ENCODE assay signal across 8 mouse cellular contexts in genomic region chr14:56887514-56887880, GRCm38 (mm10). TPM values are rescaled to one million over a fixed set of nuclear protein-coding genes. Genes with fewer than 3 reads are reported as not detected.
DNase-seq lines count a peak whose midpoint lies in the region; ATAC-seq and TF ChIP-seq lines count a peak whose summit lies in the region.

No protein-coding gene starts in this region.

- H3K4me1 ChIP-seq in heart, embryonic 13.5 days = peaks cover 25% of the 10 kb centered on the region
- peaks cover 1% of the 10 kb centered on the region for H3K4me1 ChIP-seq in ES-Bruce4 (ENCODE audit: control insufficient read depth, insufficient read depth, low read length)
- no peaks in the 10 kb centered on the region for H3K4me1 ChIP-seq in forebrain, embryonic 11.5 days (replicated peaks; ENCODE audit: control insufficient read depth, insufficient read depth, low read length)
- H3K4me1 ChIP-seq in liver, postnatal 0 days (ENCODE audit: insufficient read depth) = peaks cover 4% of the 10 kb centered on the region; the same call in 1 of the 2 replicates

- H3K9me3 ChIP-seq in heart, embryonic 13.5 days = 0 out of 2 replicates have a peak, but pooled peaks cover 2% of the 10 kb centered on the region
- H3K9me3 ChIP-seq in ES-Bruce4 (replicated peaks; ENCODE audit: control insufficient read depth, insufficient read depth, low read length, poor library complexity, severe bottlenecking) = no peaks in the 10 kb centered on the region
- no peaks in the 10 kb centered on the region for H3K9me3 ChIP-seq in forebrain, embryonic 11.5 days (ENCODE audit: control insufficient read depth, low read length)
- no peaks in the 10 kb centered on the region for H3K9me3 ChIP-seq in liver, postnatal 0 days (ENCODE audit: low read length)

- WGBS in heart, embryonic 13.5 days = 0% methylated on average over 3 of the region's 3 CpGs
- WGBS in forebrain, embryonic 11.5 days = 0% methylated on average over 3 of the region's 3 CpGs
- WGBS in liver, postnatal 0 days (ENCODE audit: insufficient replicate concordance) = 0% methylated on average over 3 of the region's 3 CpGs

- intact Hi-C loops in heart, postnatal 14 days (cut with DNase I) = loop anchor here (5.0 to 10.0 kb wide), 2 partner anchors 75 to 223 kb away; partner anchors contain the start of genes Mphosph8 and Zmym5
- intact Hi-C loops in left cerebral cortex, postnatal 36 days (cut with DNase I) = loop anchor here (5.0 kb wide), 1 partner anchor 220 kb away; the partner anchor contains the start of gene Mphosph8

- no peak for TF ChIP-seq EP300 in ES-Bruce4 (IDR thresholded peaks at IDR 0.05; ENCODE audit: insufficient read depth, low read depth, low read length)
- no peak for TF ChIP-seq EP300 in liver, postnatal 0 days (IDR thresholded peaks at IDR 0.05; ENCODE audit: low read depth)

- H3K27ac ChIP-seq in heart, embryonic 13.5 days (replicated peaks) = peak overlapping the region; percentile 99
- peak overlapping the region; percentile 71 for H3K27ac ChIP-seq in ES-Bruce4 (ENCODE audit: insufficient read depth, low read length)
- peak overlapping the region; percentile 95 for H3K27ac ChIP-seq in forebrain, embryonic 11.5 days (ENCODE audit: low read depth, low read length)
- H3K27ac ChIP-seq in liver, postnatal 0 days (ENCODE audit: low read depth) = peak overlapping the region; percentile 99

- peak overlapping the region; percentile 95 for H3K9ac ChIP-seq in heart, embryonic 13.5 days
- H3K9ac ChIP-seq in ES-Bruce4 (ENCODE audit: low read depth, poor library complexity, severe bottlenecking) = peak overlapping the region; percentile 88
- peak overlapping the region; percentile 92 for H3K9ac ChIP-seq in forebrain, embryonic 11.5 days (ENCODE audit: low read length)
- peak overlapping the region; percentile 97 for H3K9ac ChIP-seq in liver, postnatal 0 days (replicated peaks)

- no peak for TF ChIP-seq POLR2A in ES-Bruce4 (IDR thresholded peaks at IDR 0.05; ENCODE audit: insufficient read depth, low read length)

- ATAC-seq in heart, embryonic 13.5 days (ENCODE audit: extremely low read depth, insufficient number of reproducible peaks, low FRiP score, low TSS enrichment) = no peak
- ATAC-seq in forebrain, embryonic 11.5 days (replicated peaks; ENCODE audit: low FRiP score) = no peak
- ATAC-seq in liver, postnatal 0 days = no peak

- peaks cover 35% of the 10 kb centered on the region for H3K36me3 ChIP-seq in heart, embryonic 13.5 days
- H3K36me3 ChIP-seq in ES-Bruce4 (ENCODE audit: control insufficient read depth, insufficient read depth, low read length, poor library complexity, severe bottlenecking) = peaks cover 14% of the 10 kb centered on the region
- peaks cover 2% of the 10 kb centered on the region for H3K36me3 ChIP-seq in forebrain, embryonic 11.5 days (ENCODE audit: control insufficient read depth, insufficient read depth, low read length)
- H3K36me3 ChIP-seq in liver, postnatal 0 days (replicated peaks; ENCODE audit: insufficient read depth, low read length) = peaks cover 7% of the 10 kb centered on the region

- DNase-seq in heart, postnatal 14 days = no peak
- no peak for DNase-seq in forebrain, embryonic 11.5 days (ENCODE audit: low spot score)
- DNase-seq in liver, postnatal 0 days = no peak
- DNase-seq in adrenal gland, postnatal 4 days (ENCODE audit: low spot score in 2 of 2) = no peak
- DNase-seq in adrenal gland, postnatal 36 days = no peak
- no peak for DNase-seq in left cerebral cortex, postnatal 36 days (ENCODE audit: low spot score in 2 of 2)

- no peak for TF ChIP-seq CTCF in ES-Bruce4 (IDR thresholded peaks at IDR 0.05; ENCODE audit: low read depth, low read length)
- no peak for TF ChIP-seq CTCF in liver, postnatal 0 days (IDR thresholded peaks at IDR 0.05; ENCODE audit: low read depth)

- H3K4me2 ChIP-seq in heart, embryonic 13.5 days = peak overlapping the region; percentile 89
- H3K4me2 ChIP-seq in forebrain, embryonic 11.5 days (ENCODE audit: low read depth, low read length, severe bottlenecking) = peak overlapping the region; percentile 66
- H3K4me2 ChIP-seq in liver, postnatal 0 days (ENCODE audit: low read depth, low read length) = peak overlapping the region; percentile 89

- H3K4me3 ChIP-seq in heart, embryonic 13.5 days = peak overlapping the region; percentile 86
- peak overlapping the region; percentile 99 for H3K4me3 ChIP-seq in ES-Bruce4 (ENCODE audit: low read depth, low read length)
- peak overlapping the region; percentile 83 for H3K4me3 ChIP-seq in forebrain, embryonic 11.5 days (ENCODE audit: low read depth, low read length)
- peak overlapping the region; percentile 88 for H3K4me3 ChIP-seq in liver, postnatal 0 days (ENCODE audit: low read depth, low read length)

- no peaks in the 10 kb centered on the region for H3K27me3 ChIP-seq in heart, embryonic 13.5 days (replicated peaks)
- no peaks in the 10 kb centered on the region for H3K27me3 ChIP-seq in ES-Bruce4 (ENCODE audit: control insufficient read depth, insufficient read depth, low read length, poor library complexity, severe bottlenecking)
- H3K27me3 ChIP-seq in forebrain, embryonic 11.5 days (ENCODE audit: control insufficient read depth, insufficient read depth, low read length) = no peaks in the 10 kb centered on the region
- H3K27me3 ChIP-seq in liver, postnatal 0 days (ENCODE audit: insufficient read depth, low read length) = no peaks in the 10 kb centered on the region

RNA-seq across cellular contexts. Expression of gene Zmym2, which starts 1.0 kb away (rescaled TPM):
- polyA plus RNA-seq in heart, embryonic 13.5 days (2015; fragmentation: Nextera tagmentation; extraction: Ambion mirVana) = 29.8 and 30.9 TPM in 2 replicates
- 10 to 100 TPM; 42.9 to 44.7 TPM for total RNA-seq in heart, postnatal 14 days (2021)
- polyA plus RNA-seq in ES-Bruce4 (2011; ENCODE audit: insufficient read depth, insufficient read length, low read depth, missing spikeins) = 141 and 147 TPM in 2 replicates
- polyA plus RNA-seq in forebrain, embryonic 11.5 days (2014; fragmentation: Nextera tagmentation; extraction: Ambion mirVana) = 65.3 and 73.3 TPM in 2 replicates
- polyA plus RNA-seq in liver, postnatal 0 days (2015; fragmentation: Nextera tagmentation; extraction: Ambion mirVana) = 4.3 and 4.5 TPM in 2 replicates
- total RNA-seq in adrenal gland, postnatal 4 days (2021) = 10 to 100 TPM; 66.3 to 71.8 TPM
- 10 to 100 TPM; 54.9 to 55.5 TPM for total RNA-seq in adrenal gland, postnatal 36 days (2021)
- 100 to 1,000 TPM in 1 of 2 experiments, 10 to 100 TPM in 1; 82.1 to 106 TPM for total RNA-seq in left cerebral cortex, postnatal 36 days (2021)
